Mouse (Mus musculus) stomach, embryonic 14.5 days (tissue): ENCODE measurements at regions not wholly inside any gene's neighbourhood (a gene's known extent, or its start where the extent isn't known, plus 50 kb on each side); places are given as distances from the start of the nearest gene placed in this dataset.

ENCODE experiments used
- ATAC-seq: fragments of 200-750 bp; cut with Nextera tagmentation; 2 replicates; pipeline ENCODE4 v1.8.0; 2017; ENCODE audit warnings: low read depth, moderate TSS enrichment; ENCODE audit not compliant: insufficient number of reproducible peaks, insufficient read depth, low FRiP score
- H3K27ac ChIP-seq: fragments of 300-500 bp; sonication (generic); 2 replicates; pipeline ENCODE4 v1.5.1; 2014; ENCODE audit warnings: mild to moderate bottlenecking, low read length, moderate library complexity, mixed read lengths
- H3K27me3 ChIP-seq: fragments of 300-500 bp; sonication (generic); 2 replicates; pipeline ENCODE4 v1.6.1; 2014; ENCODE audit warnings: low read length, control low read depth, mixed read lengths; ENCODE audit not compliant: control insufficient read depth, insufficient read depth
- H3K36me3 ChIP-seq: fragments of 300-500 bp; sonication (generic); 2 replicates; pipeline ENCODE4 v1.6.1; 2014; ENCODE audit warnings: mild to moderate bottlenecking, control low read depth, low read length, moderate library complexity, mixed read lengths; ENCODE audit not compliant: control insufficient read depth, insufficient read depth
- H3K4me1 ChIP-seq: fragments of 300-500 bp; sonication (generic); 2 replicates; pipeline ENCODE4 v1.6.1; 2014; ENCODE audit warnings: low read length, control low read depth, mixed read lengths; ENCODE audit not compliant: control insufficient read depth, insufficient read depth
- H3K4me2 ChIP-seq: fragments of 300-500 bp; sonication (generic); replicated peaks from 2 replicates; pipeline ENCODE4 v1.6.1; 2014; ENCODE audit warnings: low read depth, low read length, control low read depth
- H3K4me3 ChIP-seq: fragments of 300-500 bp; sonication (generic); 2 replicates; pipeline ENCODE4 v1.5.1; 2014; ENCODE audit warnings: low read depth, low read length, control low read depth
- H3K9ac ChIP-seq: fragments of 300-500 bp; sonication (generic); replicated peaks from 2 replicates; pipeline ENCODE4 v1.6.1; 2014; ENCODE audit warnings: low read depth, mild to moderate bottlenecking, control low read depth, low read length, moderate library complexity, mixed read lengths
- H3K9me3 ChIP-seq: fragments of 300-500 bp; sonication (generic); 2 replicates; pipeline ENCODE4 v1.6.1; 2016; ENCODE audit warnings: low read depth, low read length, control low read depth; ENCODE audit not compliant: control insufficient read depth
- WGBS: fragments of 180-500 bp; shearing (Covaris S2); extraction: QIAGEN DNeasy Blood & Tissue Kit; methylation state at CpG from one replicate; pipeline ENCODE4 v1.1.7; 2014; 5-methylcytosine and 5-hydroxymethylcytosine counted together

DNA sequence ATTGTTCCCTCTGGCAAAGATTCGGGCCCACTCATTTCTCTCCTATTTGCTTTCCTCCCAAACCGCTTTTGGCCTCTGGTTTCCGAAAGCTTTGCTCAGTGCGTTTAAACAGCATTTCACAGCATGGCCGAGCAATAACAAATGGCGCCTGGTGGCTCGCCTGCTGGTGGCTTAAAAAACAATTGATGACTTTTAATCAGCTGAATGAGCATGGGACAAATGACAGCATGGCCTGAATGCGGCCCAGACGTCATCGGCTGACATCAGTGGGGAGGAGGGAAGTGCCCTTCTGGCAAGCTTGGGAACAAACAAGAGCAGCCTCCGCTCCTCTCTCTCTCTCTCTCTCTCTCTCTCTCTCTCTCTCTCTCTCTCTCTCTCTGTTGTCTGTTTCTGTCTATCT is 362.3 kb downstream of the Bcor start:
- WGBS, result 29% methylated on average over 11 of the region's 11 CpGs
- H3K27ac ChIP-seq, result no peak overlapping the region
- H3K4me2 ChIP-seq, result no peak overlapping the region
- no peaks in the 10 kb centered on the region for H3K36me3 ChIP-seq
- H3K9ac ChIP-seq, result no peak overlapping the region
- H3K4me1 ChIP-seq, result peaks cover 2% of the 10 kb centered on the region; the same call in 1 of the 2 replicates
- H3K27me3 ChIP-seq, result no peaks in the 10 kb centered on the region
- no peaks in the 10 kb centered on the region for H3K9me3 ChIP-seq
- no peak for ATAC-seq
- H3K4me3 ChIP-seq, result no peak overlapping the region

DNA sequence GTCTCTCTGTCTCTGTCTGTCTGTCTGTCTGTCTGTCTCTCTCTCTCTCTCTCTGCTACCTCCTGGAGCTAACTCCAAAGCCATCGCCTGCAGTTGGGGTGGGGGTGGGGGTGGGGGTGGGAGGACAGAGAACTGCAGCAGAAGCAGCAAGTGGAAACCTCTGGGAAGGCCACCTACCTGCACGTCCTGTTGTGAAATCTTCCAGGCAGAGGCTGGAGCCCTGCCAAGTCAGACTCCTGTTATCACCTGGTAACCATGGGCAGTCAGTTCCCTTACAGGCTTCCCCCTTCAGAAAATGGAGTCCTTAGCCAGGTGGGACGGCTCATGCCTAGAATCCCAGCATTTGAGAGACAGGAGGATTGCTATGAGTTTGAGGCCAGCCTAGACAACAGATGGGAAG is 361.8 kb downstream of the Bcor start:
- Histone ChIP-seq H3K27me3 (no peaks in the 10 kb centered on the region), H3K4me1 (peaks cover 3% of the 10 kb centered on the region), H3K4me3 (no peak overlapping the region), H3K27ac (no peak overlapping the region), H3K9me3 (no peaks in the 10 kb centered on the region), H3K36me3 (no peaks in the 10 kb centered on the region), H3K4me2 (no peak overlapping the region), H3K9ac (no peak overlapping the region)
- 21% methylated on average over 3 of the region's 3 CpGs for WGBS
- no peak for ATAC-seq

DNA sequence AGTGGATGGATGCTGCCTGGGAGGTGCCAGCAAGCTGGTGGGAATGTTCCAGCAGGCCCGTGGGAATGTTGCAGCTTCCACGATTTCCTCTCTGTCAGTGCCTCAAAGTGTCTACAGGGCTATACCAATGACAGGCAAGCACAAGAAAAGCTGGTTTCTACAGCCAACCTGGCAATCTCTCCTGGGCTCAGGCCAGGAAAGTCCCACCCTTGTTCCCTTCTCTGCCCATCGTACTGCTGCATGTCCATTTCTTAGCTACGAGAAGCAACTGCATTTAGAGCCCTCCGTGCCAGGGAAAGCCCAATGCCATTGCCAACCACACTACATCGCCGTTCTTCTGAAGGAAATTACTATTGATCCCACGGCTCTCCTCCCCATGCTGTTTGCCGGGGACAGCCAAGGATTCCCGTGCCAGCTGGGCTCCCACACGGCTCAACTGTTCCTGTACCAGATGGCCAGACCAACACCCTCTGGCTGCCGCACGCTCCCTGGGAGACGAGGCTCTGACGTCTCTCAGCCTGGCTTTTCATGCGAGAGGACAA is 359.7 kb downstream of the Bcor start:
- H3K9ac ChIP-seq, result no peak overlapping the region
- no peaks in the 10 kb centered on the region for H3K27me3 ChIP-seq
- H3K4me1 ChIP-seq, result peaks cover 8% of the 10 kb centered on the region
- ATAC-seq, result no peak
- H3K9me3 ChIP-seq, result no peaks in the 10 kb centered on the region
- no peak overlapping the region for H3K4me2 ChIP-seq
- H3K27ac ChIP-seq, result no peak overlapping the region
- 77% methylated on average over 16 of the region's 16 CpGs for WGBS
- no peaks in the 10 kb centered on the region for H3K36me3 ChIP-seq
- H3K4me3 ChIP-seq, result no peak overlapping the region

DNA sequence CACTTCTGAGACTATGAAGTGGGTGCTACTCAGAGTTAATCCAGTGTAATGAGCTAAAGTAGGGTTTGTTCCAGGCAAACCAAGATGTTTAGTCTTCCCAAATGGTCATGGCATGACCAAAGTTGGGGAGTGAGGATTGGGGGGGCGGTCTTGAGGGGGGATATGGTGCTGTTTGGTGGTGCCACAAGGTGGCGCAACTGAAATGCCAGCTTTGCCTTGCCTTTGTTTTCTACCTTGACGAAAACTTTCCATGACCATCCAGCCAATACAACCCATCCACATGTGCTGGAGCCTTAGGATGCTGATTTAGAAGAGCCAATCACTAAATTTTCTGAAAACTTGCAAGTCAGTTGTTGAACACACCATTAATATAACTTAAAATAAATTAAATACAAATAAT is 358.9 kb downstream of the Bcor start:
- H3K9me3 ChIP-seq, result no peaks in the 10 kb centered on the region
- 48% methylated on average over 3 of the region's 3 CpGs for WGBS
- H3K36me3 ChIP-seq, result no peaks in the 10 kb centered on the region
- no peak overlapping the region for H3K9ac ChIP-seq
- no peak for ATAC-seq
- no peaks in the 10 kb centered on the region for H3K27me3 ChIP-seq
- no peak overlapping the region for H3K27ac ChIP-seq
- H3K4me2 ChIP-seq, result no peak overlapping the region
- no peak overlapping the region for H3K4me3 ChIP-seq
- peaks cover 8% of the 10 kb centered on the region for H3K4me1 ChIP-seq

DNA sequence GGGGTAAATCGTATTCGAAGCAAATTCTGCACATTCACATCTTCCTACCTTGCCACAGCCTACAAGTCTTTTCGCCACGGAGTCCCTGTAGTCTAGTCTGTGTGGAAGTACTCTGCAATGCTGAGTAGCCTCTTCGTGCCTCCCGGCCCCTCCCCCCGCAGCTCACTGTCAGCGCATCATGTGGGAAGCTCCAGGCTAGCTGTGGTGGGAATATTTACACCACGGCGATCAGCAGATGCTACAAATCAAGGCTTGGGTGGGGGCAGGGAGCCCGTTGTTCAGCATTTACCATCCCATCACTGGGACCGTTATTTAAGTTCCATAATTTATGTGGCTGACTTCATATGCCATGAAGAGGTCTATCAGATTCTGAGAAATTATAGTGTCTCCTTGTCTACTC is 358.5 kb downstream of the Bcor start:
- WGBS, result 38% methylated on average over 12 of the region's 12 CpGs
- Histone ChIP-seq H3K4me3 (no peak overlapping the region), H3K36me3 (no peaks in the 10 kb centered on the region), H3K9me3 (no peaks in the 10 kb centered on the region), H3K27ac (no peak overlapping the region), H3K9ac (no peak overlapping the region), H3K4me2 (no peak overlapping the region), H3K27me3 (no peaks in the 10 kb centered on the region), H3K4me1 (peaks cover 8% of the 10 kb centered on the region)
- no peak for ATAC-seq

DNA sequence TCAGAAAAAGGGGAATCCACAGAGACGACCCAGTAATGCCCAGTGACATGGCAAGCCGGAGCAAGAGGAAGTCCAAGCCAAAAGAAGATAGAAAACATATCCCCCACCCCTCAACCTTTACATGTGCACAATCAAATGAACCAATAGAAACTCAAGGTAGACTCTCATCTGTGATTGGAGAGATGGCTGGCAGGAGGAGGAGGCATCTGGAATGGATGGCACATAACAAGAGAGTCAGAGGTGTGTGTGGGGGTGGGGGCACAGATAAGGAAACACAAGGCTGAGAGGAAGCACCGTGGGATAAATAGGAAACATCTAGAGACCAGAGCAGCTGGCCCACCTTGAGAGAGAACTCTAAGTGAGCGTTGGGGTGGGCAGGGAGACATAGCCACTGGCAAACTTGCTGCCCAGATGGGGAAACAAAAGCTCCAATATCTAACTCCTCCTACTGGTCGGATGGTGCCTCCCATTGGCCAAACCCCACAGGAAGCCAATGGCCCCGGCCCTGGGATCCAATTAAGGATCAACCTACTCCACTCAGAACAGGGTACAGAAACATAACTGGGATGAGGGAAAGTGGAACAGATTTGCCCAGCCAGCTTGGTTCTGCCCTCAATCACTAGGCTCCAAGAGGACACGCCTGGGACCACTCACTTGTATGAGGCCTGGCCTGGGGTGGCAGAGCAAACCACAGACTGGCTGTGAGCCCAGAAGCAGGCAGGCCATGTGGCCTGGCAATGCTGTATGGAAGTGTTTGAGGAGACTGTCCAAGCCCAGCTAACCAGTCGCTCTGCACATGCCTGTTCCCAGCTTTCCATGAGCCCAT is 357.9 kb downstream of the Bcor start:
- no peaks in the 10 kb centered on the region for H3K36me3 ChIP-seq
- H3K4me3 ChIP-seq, result no peak overlapping the region
- H3K9me3 ChIP-seq, result no peaks in the 10 kb centered on the region
- H3K27me3 ChIP-seq, result no peaks in the 10 kb centered on the region
- ATAC-seq, result no peak
- no peak overlapping the region for H3K4me2 ChIP-seq
- WGBS, result 58% methylated on average over 8 of the region's 8 CpGs
- H3K4me1 ChIP-seq, result peaks cover 8% of the 10 kb centered on the region
- H3K27ac ChIP-seq, result no peak overlapping the region
- H3K9ac ChIP-seq, result no peak overlapping the region

DNA sequence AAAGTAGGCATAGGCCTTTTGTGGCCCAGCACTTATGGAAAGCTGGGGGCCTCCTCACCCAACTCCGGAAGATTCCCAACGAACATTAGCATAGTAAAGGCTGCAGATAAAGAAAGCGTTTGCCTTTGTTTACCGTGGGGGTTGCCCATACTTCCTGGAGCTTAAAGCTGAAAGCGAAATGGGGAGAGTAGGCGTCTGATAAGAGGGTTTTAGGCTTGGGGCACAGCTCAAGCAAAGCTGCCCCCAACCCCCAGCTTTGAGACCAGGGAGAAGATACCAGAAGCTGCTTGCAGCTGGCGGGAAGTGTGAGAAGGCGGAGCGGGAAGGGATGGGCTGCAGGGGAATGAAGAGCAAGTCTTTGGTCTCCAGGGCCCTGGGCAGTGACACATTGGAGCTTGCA is 356.9 kb downstream of the Bcor start:
- Histone ChIP-seq H3K4me2 (no peak overlapping the region; the same call in 1 of the 2 replicates), H3K27me3 (no peaks in the 10 kb centered on the region), H3K27ac (no peak overlapping the region; the same call in 1 of the 2 replicates), H3K9me3 (no peaks in the 10 kb centered on the region), H3K4me1 (peaks cover 8% of the 10 kb centered on the region), H3K36me3 (no peaks in the 10 kb centered on the region), H3K9ac (no peak overlapping the region), H3K4me3 (no peak overlapping the region)
- no peak for ATAC-seq
- WGBS, result 30% methylated on average over 9 of the region's 9 CpGs

DNA sequence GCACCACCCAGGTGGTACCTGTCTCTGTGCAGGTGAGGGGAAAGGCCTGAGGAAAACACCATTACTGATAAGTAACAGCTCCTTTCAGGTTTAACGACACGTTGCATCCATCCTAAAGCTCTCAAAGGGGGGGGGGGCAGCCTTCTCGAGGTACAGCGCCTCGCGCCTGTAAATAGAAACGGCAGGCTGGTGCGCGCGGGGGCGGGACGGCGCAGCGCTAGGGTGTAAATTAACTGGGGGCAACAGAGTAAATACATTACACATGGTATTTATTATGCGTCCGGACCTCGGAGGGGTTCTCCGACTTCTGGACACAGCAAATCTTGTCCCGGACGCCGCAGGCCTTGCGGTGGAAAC is 353.3 kb downstream of the Bcor start:
- Histone ChIP-seq H3K4me2 (peak overlapping the region; percentile 55), H3K36me3 (no peaks in the 10 kb centered on the region), H3K9me3 (no peaks in the 10 kb centered on the region), H3K4me3 (peak overlapping the region; percentile 38), H3K9ac (peak overlapping the region; percentile 38; the same call in 1 of the 2 replicates), H3K27ac (peak overlapping the region; percentile 48; the same call in 1 of the 2 replicates), H3K4me1 (peaks cover 6% of the 10 kb centered on the region), H3K27me3 (no peaks in the 10 kb centered on the region)
- WGBS, result 16% methylated on average over 22 of the region's 22 CpGs
- no peak for ATAC-seq
